Mouse (Mus musculus) liver, postnatal 0 days (tissue): ENCODE results near the gene Ift122. TPM values are rescaled to one million over a fixed set of nuclear protein-coding genes. Genes with fewer than 3 reads are reported as not detected.
A peak's percentile ranks its signal among the peaks of the same experiment; 100 is the strongest.

ENCODE experiments used
- ATAC-seq: fragments of 200-750 bp; cut with Nextera tagmentation; 2 replicates; pipeline ENCODE4 v1.8.0; 2017; ENCODE audit warnings: mild to moderate bottlenecking, moderate library complexity
- DNase-seq: peaks from one replicate; pipeline ENCODE4 v3.0.0-alpha.2; 2016
- H3K27ac ChIP-seq: fragments of 300-500 bp; sonication (generic); 2 replicates; pipeline ENCODE4 v1.5.1; 2014; ENCODE audit warnings: antibody characterized with exemption, moderate library complexity, mild to moderate bottlenecking, low read depth
- H3K27me3 ChIP-seq: fragments of 300-500 bp; sonication (generic); 2 replicates; pipeline ENCODE4 v1.6.1; 2014; ENCODE audit warnings: low read length, control low read depth, mixed read lengths; ENCODE audit not compliant: insufficient read depth
- H3K36me3 ChIP-seq: fragments of 300-500 bp; sonication (generic); replicated peaks from 2 replicates; pipeline ENCODE4 v1.6.1; 2014; ENCODE audit warnings: mild to moderate bottlenecking, control low read depth, low read length, moderate library complexity, mixed read lengths; ENCODE audit not compliant: insufficient read depth
- H3K4me1 ChIP-seq: fragments of 300-500 bp; sonication (generic); 2 replicates; pipeline ENCODE4 v1.6.1; 2014; ENCODE audit warnings: antibody characterized with exemption, mild to moderate bottlenecking, control low read depth; ENCODE audit not compliant: insufficient read depth
- H3K4me2 ChIP-seq: fragments of 300-500 bp; sonication (generic); 2 replicates; pipeline ENCODE4 v1.6.1; 2014; ENCODE audit warnings: low read depth, mild to moderate bottlenecking, low read length, moderate library complexity, mixed read lengths
- H3K4me3 ChIP-seq: fragments of 300-500 bp; sonication (generic); 2 replicates; pipeline ENCODE4 v1.5.1; 2014; ENCODE audit warnings: low read depth, low read length
- H3K9ac ChIP-seq: fragments of 300-500 bp; sonication (generic); replicated peaks from 2 replicates; pipeline ENCODE4 v1.6.1; 2014; ENCODE audit warnings: mild to moderate bottlenecking, moderate library complexity
- H3K9me3 ChIP-seq: fragments of 300-500 bp; sonication (generic); 2 replicates; pipeline ENCODE4 v1.6.1; 2016; ENCODE audit warnings: mild to moderate bottlenecking, control low read depth, low read length, mixed read lengths
- CTCF ChIP-seq: sonication (generic); IDR thresholded peaks from 2 replicates; pipeline ENCODE4 v1.5.1; 2016; ENCODE audit warnings: antibody characterized with exemption, low read depth
- EP300 ChIP-seq: IDR thresholded peaks from 2 replicates; pipeline ENCODE4 v1.6.1; 2016; ENCODE audit warnings: antibody characterized with exemption, low read depth, mild to moderate bottlenecking
- WGBS: fragments of 180-500 bp; shearing (Covaris S2); extraction: QIAGEN DNeasy Blood & Tissue Kit; methylation state at CpG from one replicate; pipeline ENCODE4 v1.1.7; 2014; ENCODE audit not compliant: insufficient replicate concordance; 5-methylcytosine and 5-hydroxymethylcytosine counted together
- polyA plus RNA-seq: library from polyadenylated mRNA; unstranded; fragments of >200 nt; fragmentation: Nextera tagmentation; extraction: Ambion mirVana; gene quantifications from 2 replicates; pipeline ENCODE4 v1.2.1, GENCODE M21; 2015

The Ift122 gene
- polyA plus RNA-seq, 1 experiment from 2014 or later = 1.6 TPM

GRCm38 (mm10) chr6:115838745-115839144, 14.5 kb upstream of the Ift122 start:
- DNase-seq = no peak
- no peak for TF ChIP-seq CTCF
- TF ChIP-seq EP300 = no peak
- ATAC-seq = 0 out of 2 replicates have a peak, but pooled peaks have one; percentile 17
- H3K4me1 ChIP-seq = peaks cover 11% of the 10 kb centered on the region; the same call in 1 of the 2 replicates
- no peaks in the 10 kb centered on the region for H3K9me3 ChIP-seq
- WGBS = 75% methylated on average over 5 of the region's 5 CpGs
- H3K27ac ChIP-seq = no peak overlapping the region
- no peaks in the 10 kb centered on the region for H3K27me3 ChIP-seq
- H3K9ac ChIP-seq = no peak overlapping the region
- H3K4me2 ChIP-seq = peak overlapping the region; percentile 66
- peaks cover 13% of the 10 kb centered on the region for H3K36me3 ChIP-seq
- peak overlapping the region; percentile 11; the same call in 1 of the 2 replicates for H3K4me3 ChIP-seq

DNA sequence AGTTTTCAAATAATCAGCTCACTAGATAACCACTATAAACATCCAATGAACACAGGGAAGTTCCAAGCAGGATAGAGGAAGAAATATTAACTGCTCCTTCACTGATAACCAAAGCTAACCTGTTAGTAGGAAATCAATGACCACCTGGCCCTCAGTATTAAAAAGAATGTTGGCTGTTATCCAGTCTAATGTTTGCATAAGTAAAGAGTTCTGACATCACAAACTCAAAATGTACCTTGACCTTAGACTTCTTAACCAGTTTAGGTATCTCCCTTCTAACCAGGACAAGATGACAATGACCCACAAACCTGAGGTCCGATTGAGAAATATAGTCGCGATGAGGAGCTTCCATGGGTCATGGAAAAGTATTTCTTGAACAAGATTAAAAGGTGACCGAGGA, 8.3 kb upstream of the Ift122 start:
- peaks cover 28% of the 10 kb centered on the region for H3K36me3 ChIP-seq
- H3K27me3 ChIP-seq = no peaks in the 10 kb centered on the region
- 77% methylated on average over 4 of the region's 4 CpGs for WGBS
- H3K4me2 ChIP-seq = no peak overlapping the region
- H3K4me1 ChIP-seq = peaks cover 12% of the 10 kb centered on the region
- no peak overlapping the region for H3K4me3 ChIP-seq
- H3K9me3 ChIP-seq = no peaks in the 10 kb centered on the region
- DNase-seq = no peak
- no peak for TF ChIP-seq EP300
- no peak for TF ChIP-seq CTCF
- ATAC-seq = peak; percentile 57; the same call in 1 of the 2 replicates
- H3K9ac ChIP-seq = no peak overlapping the region
- no peak overlapping the region for H3K27ac ChIP-seq

DNA sequence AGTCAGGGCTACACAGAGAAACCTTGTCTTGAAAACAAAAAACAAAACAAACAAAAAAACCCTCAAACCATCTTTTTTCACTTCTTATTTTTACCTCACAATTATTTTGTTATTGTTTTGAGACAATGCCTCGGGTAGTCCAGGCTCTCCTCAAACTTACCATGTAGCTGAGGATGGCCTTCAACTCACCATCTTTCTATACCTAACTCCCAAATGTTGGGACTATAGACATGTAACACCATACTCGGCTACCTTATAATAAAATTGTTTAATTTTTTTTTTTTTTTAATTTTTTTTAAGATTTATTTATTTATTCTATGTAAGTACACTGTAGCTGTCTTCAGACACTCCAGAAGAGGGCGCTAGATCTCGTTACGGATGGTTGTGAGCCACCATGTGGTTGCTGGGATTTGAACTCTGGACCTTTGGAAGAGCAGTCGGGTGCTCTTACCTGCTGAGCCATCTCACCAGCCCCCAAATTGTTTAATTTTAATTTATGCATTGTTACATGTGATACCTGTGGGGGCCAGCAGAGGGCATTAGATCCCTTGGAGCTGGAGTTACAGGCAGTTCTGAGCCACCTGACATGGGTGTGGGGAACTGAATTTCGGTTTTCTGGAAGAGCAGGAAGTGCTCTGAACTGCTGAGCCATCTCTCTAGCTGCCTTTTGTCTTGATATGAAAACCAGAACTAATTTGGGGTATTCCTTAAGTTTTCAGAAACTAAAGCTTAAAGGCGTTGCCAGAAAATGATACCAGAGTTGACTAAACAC, 6.4 kb upstream of the Ift122 start:
- no peak for TF ChIP-seq EP300
- TF ChIP-seq CTCF = peak; percentile 81
- Histone ChIP-seq H3K27ac (no peak overlapping the region), H3K4me3 (no peak overlapping the region), H3K9me3 (no peaks in the 10 kb centered on the region), H3K4me2 (no peak overlapping the region), H3K36me3 (peaks cover 30% of the 10 kb centered on the region), H3K27me3 (no peaks in the 10 kb centered on the region), H3K4me1 (peaks cover 13% of the 10 kb centered on the region), H3K9ac (no peak overlapping the region)
- WGBS = 25% methylated on average over 7 of the region's 8 CpGs
- ATAC-seq (peak; percentile 74), DNase-seq (peak; percentile 71)

DNA sequence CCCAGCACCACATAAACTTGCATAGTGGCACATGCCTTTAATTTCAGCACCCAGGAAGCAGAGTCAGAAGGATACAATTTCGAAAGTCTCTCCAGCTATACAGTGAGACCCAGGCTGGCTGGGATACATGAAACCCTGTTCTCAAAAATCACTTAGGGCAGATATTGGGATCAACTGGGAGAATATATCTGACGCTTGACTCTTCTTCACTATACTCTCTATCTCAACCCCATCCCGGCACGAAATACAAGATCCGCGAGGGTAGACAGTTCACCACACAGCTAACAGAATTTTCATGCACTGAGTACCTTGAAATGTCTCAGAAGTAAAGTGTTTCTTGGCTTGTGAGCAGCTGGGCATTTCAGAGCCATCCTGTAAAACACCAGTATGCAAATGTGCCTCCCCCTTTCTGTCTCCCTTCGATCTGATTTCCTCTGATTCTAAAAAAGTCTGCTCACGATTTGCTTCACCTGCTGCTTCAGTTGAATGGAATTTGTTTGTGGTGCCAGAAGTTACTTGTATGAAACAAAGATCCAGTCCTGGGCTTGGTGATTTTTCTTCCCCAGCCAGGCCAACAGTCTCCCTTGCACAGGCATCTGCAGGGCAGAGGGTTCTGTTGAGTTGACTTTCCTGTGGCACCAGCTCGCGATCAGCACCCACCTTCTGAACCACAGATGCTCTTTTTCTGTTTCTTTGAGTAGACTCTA, 4.5 kb upstream of the Ift122 start:
- H3K27ac ChIP-seq = peak overlapping the region; percentile 55
- H3K4me2 ChIP-seq = 0 out of 2 replicates have a peak overlapping the region, but pooled peaks have one; percentile 14
- peaks cover 25% of the 10 kb centered on the region for H3K4me1 ChIP-seq
- no peaks in the 10 kb centered on the region for H3K9me3 ChIP-seq
- ATAC-seq (no peak), DNase-seq (no peak)
- no peak overlapping the region for H3K9ac ChIP-seq
- TF ChIP-seq EP300 (no peak), CTCF (no peak)
- peaks cover 20% of the 10 kb centered on the region for H3K36me3 ChIP-seq
- H3K27me3 ChIP-seq = no peaks in the 10 kb centered on the region
- WGBS = 76% methylated on average over 10 of the region's 10 CpGs
- H3K4me3 ChIP-seq = no peak overlapping the region

DNA sequence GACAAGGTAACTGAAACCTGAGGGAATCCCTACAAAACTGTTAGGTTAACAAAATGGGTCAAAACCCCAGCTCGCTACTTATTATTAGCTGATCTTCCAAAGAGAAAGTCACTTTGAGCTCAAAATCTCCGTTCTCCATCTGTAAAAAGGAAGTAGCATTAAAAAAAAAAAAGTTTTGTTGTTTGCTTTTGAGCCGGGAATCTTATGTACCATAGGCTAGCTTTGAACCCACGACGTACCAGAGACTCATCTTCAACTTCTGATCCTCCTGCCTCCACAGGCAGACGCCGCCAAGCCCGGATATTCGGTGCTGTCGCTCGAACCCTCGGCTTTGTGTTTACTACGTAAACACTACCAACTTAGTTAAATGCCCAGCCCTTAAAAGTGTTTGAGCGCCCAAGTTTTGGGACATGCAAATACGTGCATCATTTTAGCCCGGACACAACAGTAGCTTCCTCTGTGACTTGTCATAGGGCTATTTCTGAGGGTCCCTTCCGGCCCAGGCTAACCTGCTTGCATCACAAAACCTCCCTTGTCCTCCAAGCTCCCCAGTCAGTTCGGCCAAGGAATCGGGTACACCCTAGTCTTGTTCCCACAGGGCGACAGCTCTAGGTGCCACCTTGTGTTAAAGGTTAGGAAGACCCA, 702 bp upstream of the Ift122 start:
- ATAC-seq (no peak), DNase-seq (no peak)
- H3K9me3 ChIP-seq = no peaks in the 10 kb centered on the region
- H3K36me3 ChIP-seq = peaks cover 8% of the 10 kb centered on the region
- H3K4me3 ChIP-seq = peak overlapping the region; percentile 67
- no peaks in the 10 kb centered on the region for H3K27me3 ChIP-seq
- WGBS = 4% methylated on average over 20 of the region's 20 CpGs
- no peak for TF ChIP-seq CTCF
- TF ChIP-seq EP300 = no peak
- H3K4me2 ChIP-seq = peak overlapping the region; percentile 90
- peak overlapping the region; percentile 77 for H3K9ac ChIP-seq
- H3K27ac ChIP-seq = peak overlapping the region; percentile 97
- peaks cover 24% of the 10 kb centered on the region for H3K4me1 ChIP-seq

- peak overlapping the region; percentile 67 for H3K4me3 ChIP-seq
- peak overlapping the region; percentile 58 for H3K27ac ChIP-seq
- H3K27me3 ChIP-seq = no peaks in the 10 kb centered on the region
- H3K36me3 ChIP-seq = peaks cover 5% of the 10 kb centered on the region
- H3K4me2 ChIP-seq = peak overlapping the region; percentile 90
- DNase-seq (no peak), ATAC-seq (no peak)
- H3K9ac ChIP-seq = peak overlapping the region; percentile 56; the same call in 1 of the 2 replicates
- TF ChIP-seq EP300 (no peak), CTCF (no peak)
- no peaks in the 10 kb centered on the region for H3K9me3 ChIP-seq
- H3K4me1 ChIP-seq = peaks cover 25% of the 10 kb centered on the region
- WGBS = 55% methylated on average over 7 of the region's 7 CpGs
Measured at GRCm38 (mm10) chr6:115853985-115854384, 715 bp downstream of the Ift122 start.
